ENCODE assay signal across 7 mouse cellular contexts in the genomic region with DNA sequence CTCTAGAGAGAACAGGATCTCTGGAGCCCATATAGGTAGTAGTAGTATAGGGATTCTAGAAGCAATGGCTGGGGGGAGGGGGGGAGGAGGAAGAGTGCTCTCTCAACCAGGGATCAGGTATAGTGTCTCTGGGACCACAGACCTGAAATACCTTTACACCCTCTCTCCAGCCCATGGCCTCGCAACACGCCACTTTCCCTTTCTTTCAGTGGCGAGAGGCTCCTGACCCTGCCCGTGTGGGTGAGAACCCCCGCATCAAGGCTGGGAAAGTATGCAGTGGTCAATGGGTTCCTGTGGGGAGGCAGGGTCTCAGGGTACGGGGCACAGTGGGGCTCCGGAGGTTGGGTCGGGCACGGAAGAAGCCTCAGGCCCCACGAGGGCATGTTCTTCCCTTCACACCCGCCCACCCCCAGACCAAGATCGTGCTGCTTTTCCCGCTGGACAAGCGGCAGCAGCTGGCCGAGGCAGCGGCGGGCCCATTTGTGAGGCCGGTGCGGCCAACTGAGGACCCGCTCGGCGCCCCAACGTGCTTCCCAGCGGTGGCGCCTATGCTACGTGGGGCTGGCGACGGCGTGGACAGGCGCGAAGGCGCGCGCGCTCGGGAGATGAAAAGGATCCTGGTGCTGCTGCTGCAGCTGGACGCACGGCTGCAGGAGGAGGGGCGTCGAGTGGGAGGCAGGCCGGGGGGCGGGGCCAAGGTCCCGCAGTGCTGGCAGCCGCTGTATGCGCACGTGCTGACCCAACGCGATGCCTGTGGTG. TPM values are rescaled to one million over a fixed set of nuclear protein-coding genes. Genes with fewer than 3 reads are reported as not detected.
A peak's percentile ranks its signal among the peaks of the same experiment; 100 is the strongest.
DNase-seq lines count a peak whose midpoint lies in the region; ATAC-seq and TF ChIP-seq lines count a peak whose summit lies in the region.

No protein-coding gene starts in this region.

- H3K9me3 ChIP-seq in hindbrain, embryonic 14.5 days (ENCODE audit: control insufficient read depth, low read length): no peaks in the 10 kb centered on the region
- no peaks in the 10 kb centered on the region for H3K9me3 ChIP-seq in limb, embryonic 15.5 days
- H3K9me3 ChIP-seq in midbrain, embryonic 16.5 days (replicated peaks; ENCODE audit: control insufficient read depth, low read length, poor library complexity, severe bottlenecking): no peaks in the 10 kb centered on the region
- H3K9me3 ChIP-seq in stomach, embryonic 14.5 days (ENCODE audit: control insufficient read depth, low read depth, low read length): no peaks in the 10 kb centered on the region

- peak; percentile 70 for ATAC-seq in hindbrain, embryonic 14.5 days (ENCODE audit: low FRiP score)
- peak; percentile 55; the same call in 1 of the 2 replicates for ATAC-seq in limb, embryonic 15.5 days (ENCODE audit: insufficient number of reproducible peaks, low FRiP score, low TSS enrichment, low read depth)
- peak; percentile 82 for ATAC-seq in midbrain, embryonic 16.5 days
- peak; percentile 78 for ATAC-seq in stomach, embryonic 14.5 days (ENCODE audit: insufficient number of reproducible peaks, insufficient read depth, low FRiP score, low read depth)

- peak overlapping the region; percentile 64 for H3K9ac ChIP-seq in hindbrain, embryonic 14.5 days
- H3K9ac ChIP-seq in limb, embryonic 15.5 days: peak overlapping the region; percentile 35
- peak overlapping the region; percentile 76 for H3K9ac ChIP-seq in midbrain, embryonic 16.5 days (ENCODE audit: low read depth, low read length)
- H3K9ac ChIP-seq in stomach, embryonic 14.5 days (replicated peaks; ENCODE audit: low read depth, low read length): peak overlapping the region; percentile 42; the same call in 1 of the 2 replicates

- 0 out of 2 replicates have a peak, but pooled peaks cover 9% of the 10 kb centered on the region for H3K27me3 ChIP-seq in hindbrain, embryonic 14.5 days (ENCODE audit: control insufficient read depth, insufficient read depth, low read length)
- peaks cover 13% of the 10 kb centered on the region; the same call in 1 of the 2 replicates for H3K27me3 ChIP-seq in limb, embryonic 15.5 days
- H3K27me3 ChIP-seq in midbrain, embryonic 16.5 days (ENCODE audit: control insufficient read depth, insufficient read depth, low read depth, low read length): no peaks in the 10 kb centered on the region; the same call in none of the 2 replicates
- H3K27me3 ChIP-seq in stomach, embryonic 14.5 days (ENCODE audit: control insufficient read depth, insufficient read depth, low read length): 0 out of 2 replicates have a peak, but pooled peaks cover 12% of the 10 kb centered on the region

- H3K4me2 ChIP-seq in hindbrain, embryonic 14.5 days (replicated peaks): peak overlapping the region; percentile 94
- H3K4me2 ChIP-seq in limb, embryonic 15.5 days: peak overlapping the region; percentile 96
- peak overlapping the region; percentile 93 for H3K4me2 ChIP-seq in midbrain, embryonic 16.5 days (ENCODE audit: low read length)
- H3K4me2 ChIP-seq in stomach, embryonic 14.5 days (replicated peaks; ENCODE audit: low read depth, low read length): peak overlapping the region; percentile 92

- H3K4me1 ChIP-seq in hindbrain, embryonic 14.5 days (replicated peaks; ENCODE audit: control insufficient read depth, insufficient read depth, low read length): peaks cover 22% of the 10 kb centered on the region
- peaks cover 28% of the 10 kb centered on the region for H3K4me1 ChIP-seq in limb, embryonic 15.5 days
- peaks cover 10% of the 10 kb centered on the region for H3K4me1 ChIP-seq in midbrain, embryonic 16.5 days (ENCODE audit: control insufficient read depth, insufficient read depth, low read length)
- H3K4me1 ChIP-seq in stomach, embryonic 14.5 days (ENCODE audit: control insufficient read depth, insufficient read depth, low read length): peaks cover 15% of the 10 kb centered on the region

- no peaks in the 10 kb centered on the region for H3K36me3 ChIP-seq in hindbrain, embryonic 14.5 days (replicated peaks; ENCODE audit: control insufficient read depth, insufficient read depth)
- no peaks in the 10 kb centered on the region for H3K36me3 ChIP-seq in limb, embryonic 15.5 days
- no peaks in the 10 kb centered on the region for H3K36me3 ChIP-seq in midbrain, embryonic 16.5 days (ENCODE audit: control insufficient read depth, insufficient read depth, low read length)
- H3K36me3 ChIP-seq in stomach, embryonic 14.5 days (ENCODE audit: control insufficient read depth, insufficient read depth, low read length): no peaks in the 10 kb centered on the region

- peak overlapping the region; percentile 38 for H3K4me3 ChIP-seq in hindbrain, embryonic 14.5 days (replicated peaks; ENCODE audit: low read length)
- H3K4me3 ChIP-seq in limb, embryonic 15.5 days: peak overlapping the region; percentile 49
- peak overlapping the region; percentile 47 for H3K4me3 ChIP-seq in midbrain, embryonic 16.5 days (ENCODE audit: low read depth, low read length)
- peak overlapping the region; percentile 36 for H3K4me3 ChIP-seq in stomach, embryonic 14.5 days (ENCODE audit: low read depth, low read length)

- no peak overlapping the region for H3K27ac ChIP-seq in hindbrain, embryonic 14.5 days
- no peak overlapping the region for H3K27ac ChIP-seq in limb, embryonic 15.5 days
- H3K27ac ChIP-seq in midbrain, embryonic 16.5 days (ENCODE audit: low read length): no peak overlapping the region
- no peak overlapping the region for H3K27ac ChIP-seq in stomach, embryonic 14.5 days (ENCODE audit: low read length)

- TF ChIP-seq POLR2A in brain, embryonic 14.5 days (IDR thresholded peaks at IDR 0.05; ENCODE audit: borderline replicate concordance, extremely low read depth, insufficient read depth, insufficient read length, poor library complexity, severe bottlenecking): no peak

- WGBS in hindbrain, embryonic 14.5 days: 2% methylated on average over 48 of the region's 48 CpGs
- 3% methylated on average over 48 of the region's 48 CpGs for WGBS in limb, embryonic 15.5 days
- whole genome bisulfite sequencing in midbrain, embryonic 16.5 days: 2% methylated on average over 48 of the region's 48 CpGs
- 3% methylated on average over 48 of the region's 48 CpGs for WGBS in stomach, embryonic 14.5 days

- no peak for TF ChIP-seq CTCF in brain, embryonic 14.5 days (IDR thresholded peaks at IDR 0.05; ENCODE audit: borderline replicate concordance, extremely low read depth, insufficient read depth, insufficient read length)

- DNase-seq in R1 (ENCODE audit: low read depth, low spot score): peak; percentile 74
- peak; percentile 91 for DNase-seq in brain, embryonic 14.5 days (ENCODE audit: low read depth)
- peak; percentile 61 to 62 for DNase-seq in frontal cortex, postnatal 36 days (ENCODE audit: low spot score in 2 of 2)
- peak; percentile 71 for DNase-seq in hindbrain, embryonic 14.5 days (ENCODE audit: low spot score)

RNA-seq across cellular contexts. Expression of a gene that starts 2.3 kb away (rescaled TPM):
- 0.08 TPM in 1 of 2 replicates, not detected in the other for polyA plus RNA-seq in brain, embryonic 14.5 days (2012; rRNA removed)
- polyA plus RNA-seq in hindbrain, embryonic 14.5 days (2014; fragmentation: Nextera tagmentation; extraction: Ambion mirVana): 0.12 and 0.22 TPM in 2 replicates
- 0.19 and 0.37 TPM in 2 replicates for polyA plus RNA-seq in limb, embryonic 15.5 days (2015; fragmentation: Nextera tagmentation; extraction: Ambion mirVana)
- polyA plus RNA-seq in midbrain, embryonic 16.5 days (2015; fragmentation: Nextera tagmentation; extraction: Ambion mirVana): 0.19 and 0.44 TPM in 2 replicates
- 0.17 TPM in 1 of 2 replicates, not detected in the other for polyA plus RNA-seq in stomach, embryonic 14.5 days (2014; fragmentation: Nextera tagmentation; extraction: Ambion mirVana)

RNA-seq across cellular contexts. Expression of a gene that starts 2.4 kb away (rescaled TPM):
- 0.40 and 0.66 TPM in 2 replicates for polyA plus RNA-seq in brain, embryonic 14.5 days (2012; rRNA removed)
- polyA plus RNA-seq in hindbrain, embryonic 14.5 days (2014; fragmentation: Nextera tagmentation; extraction: Ambion mirVana): 1.5 and 1.6 TPM in 2 replicates
- polyA plus RNA-seq in limb, embryonic 15.5 days (2015; fragmentation: Nextera tagmentation; extraction: Ambion mirVana): 0.67 and 0.71 TPM in 2 replicates
- 1.9 and 2.3 TPM in 2 replicates for polyA plus RNA-seq in midbrain, embryonic 16.5 days (2015; fragmentation: Nextera tagmentation; extraction: Ambion mirVana)
- 0.77 and 0.91 TPM in 2 replicates for polyA plus RNA-seq in stomach, embryonic 14.5 days (2014; fragmentation: Nextera tagmentation; extraction: Ambion mirVana)

RNA-seq across cellular contexts. Expression of a gene that starts 9.4 kb away (rescaled TPM):
- polyA plus RNA-seq in brain, embryonic 14.5 days (2012; rRNA removed): 11.6 and 22.0 TPM in 2 replicates
- 13.6 and 15.2 TPM in 2 replicates for polyA plus RNA-seq in hindbrain, embryonic 14.5 days (2014; fragmentation: Nextera tagmentation; extraction: Ambion mirVana)
- polyA plus RNA-seq in limb, embryonic 15.5 days (2015; fragmentation: Nextera tagmentation; extraction: Ambion mirVana): 3.7 and 4.0 TPM in 2 replicates
- 18.5 and 19.9 TPM in 2 replicates for polyA plus RNA-seq in midbrain, embryonic 16.5 days (2015; fragmentation: Nextera tagmentation; extraction: Ambion mirVana)
- polyA plus RNA-seq in stomach, embryonic 14.5 days (2014; fragmentation: Nextera tagmentation; extraction: Ambion mirVana): 3.2 and 4.1 TPM in 2 replicates

RNA-seq across cellular contexts. Expression of a gene that starts 20.4 kb away (rescaled TPM):
- 15.0 and 19.5 TPM in 2 replicates for polyA plus RNA-seq in brain, embryonic 14.5 days (2012; rRNA removed)
- polyA plus RNA-seq in hindbrain, embryonic 14.5 days (2014; fragmentation: Nextera tagmentation; extraction: Ambion mirVana): 2.2 and 2.4 TPM in 2 replicates
- 18.3 and 23.1 TPM in 2 replicates for polyA plus RNA-seq in limb, embryonic 15.5 days (2015; fragmentation: Nextera tagmentation; extraction: Ambion mirVana)
- polyA plus RNA-seq in midbrain, embryonic 16.5 days (2015; fragmentation: Nextera tagmentation; extraction: Ambion mirVana): 3.2 and 4.2 TPM in 2 replicates
- 7.4 and 9.8 TPM in 2 replicates for polyA plus RNA-seq in stomach, embryonic 14.5 days (2014; fragmentation: Nextera tagmentation; extraction: Ambion mirVana)

RNA-seq across cellular contexts. Expression of a gene that starts 54.2 kb away (rescaled TPM):
- 11.4 and 12.5 TPM in 2 replicates for polyA plus RNA-seq in brain, embryonic 14.5 days (2012; rRNA removed)
- polyA plus RNA-seq in hindbrain, embryonic 14.5 days (2014; fragmentation: Nextera tagmentation; extraction: Ambion mirVana): 17.3 and 18.5 TPM in 2 replicates
- 30.8 and 32.3 TPM in 2 replicates for polyA plus RNA-seq in limb, embryonic 15.5 days (2015; fragmentation: Nextera tagmentation; extraction: Ambion mirVana)
- polyA plus RNA-seq in midbrain, embryonic 16.5 days (2015; fragmentation: Nextera tagmentation; extraction: Ambion mirVana): 14.1 and 15.9 TPM in 2 replicates
- 29.3 and 29.5 TPM in 2 replicates for polyA plus RNA-seq in stomach, embryonic 14.5 days (2014; fragmentation: Nextera tagmentation; extraction: Ambion mirVana)
